Mouse (Mus musculus): ENCODE measurements around the gene 5330417H12Rik.

- TF ChIP-seq GATA1 (IDR thresholded peaks at IDR 0.05; ENCODE audit: borderline replicate concordance, low read length) (no peak), FLI1 (IDR thresholded peaks at IDR 0.05; ENCODE audit: low read length) (no peak)
Observed at GRCm38 (mm10) chr7:107624432-107624831, 529 bp downstream of the 5330417H12Rik start.

Measured in megakaryocyte, embryonic 14.5 days (primary cell).